Mouse (Mus musculus): ENCODE results near the gene Me3. TPM values are rescaled to one million over a fixed set of nuclear protein-coding genes. Genes with fewer than 3 reads are reported as not detected.

Gene Me3
- polyA plus RNA-seq, 1 experiment, result not detected

DNA sequence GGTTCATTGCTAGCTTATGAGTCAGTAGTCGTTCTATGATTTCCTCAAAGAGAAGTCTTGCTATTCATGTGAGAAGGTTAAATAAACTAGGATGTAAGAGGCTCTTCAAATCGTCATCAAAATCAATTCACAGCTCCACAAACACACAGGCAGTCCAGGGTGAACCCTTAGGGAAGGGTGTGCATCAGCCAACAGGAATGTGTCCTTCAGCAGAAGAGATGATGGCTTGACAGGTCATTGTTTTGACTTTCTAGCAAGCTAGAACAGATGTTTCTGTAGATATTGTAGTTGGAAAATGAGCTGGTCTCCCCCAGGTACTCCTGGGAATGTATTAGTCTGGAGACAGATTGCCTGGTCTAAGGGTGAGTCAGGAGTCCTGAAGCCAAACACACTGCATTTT lies 177.2 kb downstream of the Me3 start:
- TF ChIP-seq CTCF (IDR thresholded peaks at IDR 0.05; ENCODE audit: insufficient read depth, low read depth, low read length) (no peak), POLR2A (IDR thresholded peaks at IDR 0.05; ENCODE audit: insufficient read depth, low read depth, low read length) (no peak)
- WGBS, result 80% methylated on average over 2 of the region's 2 CpGs
- H3K4me1 ChIP-seq (ENCODE audit: control insufficient read depth, insufficient read depth, low read length), result no peaks in the 10 kb centered on the region
- no peak overlapping the region for H3K4me3 ChIP-seq (ENCODE audit: insufficient read depth, low read depth, low read length)
- H3K27ac ChIP-seq (ENCODE audit: insufficient read depth, low read depth, low read length), result no peak overlapping the region

DNA sequence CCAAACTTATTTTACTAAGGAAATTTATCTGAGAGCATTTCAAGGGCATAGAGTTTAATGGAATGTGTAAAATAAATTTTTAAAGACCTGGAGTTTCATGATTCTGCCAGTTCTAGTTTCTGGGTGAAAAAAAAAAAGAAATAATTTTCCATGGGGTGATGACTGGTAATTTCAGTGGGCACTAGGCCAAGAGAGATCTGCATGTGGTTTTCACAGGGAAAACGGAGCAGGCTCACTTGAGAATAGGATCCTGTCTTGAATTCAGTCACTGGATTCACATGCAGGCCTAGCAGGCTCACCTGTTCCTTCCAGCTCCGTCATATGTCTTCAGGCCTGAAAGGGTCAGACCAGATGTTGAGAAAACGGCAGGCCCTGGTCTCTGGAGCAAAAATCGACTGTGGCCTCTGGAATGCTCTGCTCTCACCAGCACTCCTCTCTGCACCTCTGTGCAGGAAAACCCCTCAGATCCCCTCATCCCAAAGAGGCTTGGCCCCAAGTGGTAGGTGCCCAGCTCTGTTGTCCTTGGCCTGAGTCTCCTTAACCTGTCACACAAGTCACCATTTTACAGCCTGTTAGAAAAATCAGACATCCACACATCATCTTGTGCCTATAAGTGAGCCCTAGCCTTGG lies 196.4 kb downstream of the Me3 start:
- TF ChIP-seq CTCF (IDR thresholded peaks at IDR 0.05; ENCODE audit: insufficient read depth, low read depth, low read length) (no peak), POLR2A (IDR thresholded peaks at IDR 0.05; ENCODE audit: insufficient read depth, low read depth, low read length) (no peak)
- Histone ChIP-seq H3K4me1 (ENCODE audit: control insufficient read depth, insufficient read depth, low read length) (no peaks in the 10 kb centered on the region), H3K27ac (ENCODE audit: insufficient read depth, low read depth, low read length) (no peak overlapping the region), H3K4me3 (ENCODE audit: insufficient read depth, low read depth, low read length) (no peak overlapping the region)
- 76% methylated on average over 4 of the region's 4 CpGs for WGBS

DNA sequence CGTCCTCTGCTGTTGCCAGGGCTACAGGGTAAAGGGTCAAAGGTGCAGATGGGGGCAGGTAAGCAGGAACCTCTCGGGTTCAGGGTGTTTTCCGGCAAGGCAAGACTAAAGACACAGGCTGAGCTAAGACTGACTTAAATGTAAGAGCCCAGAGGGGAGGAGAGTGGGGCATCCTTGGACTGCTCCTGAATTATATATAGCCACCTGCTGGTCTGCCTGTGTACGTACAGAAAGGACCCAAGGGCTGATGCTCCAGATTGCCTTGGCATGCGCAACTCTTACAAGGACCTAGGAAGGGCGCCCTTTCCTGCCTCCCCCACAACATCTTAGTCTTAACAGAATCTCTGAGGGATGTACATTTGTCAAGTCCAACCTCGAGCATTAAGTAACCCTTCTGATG lies 197.0 kb downstream of the Me3 start:
- no peaks in the 10 kb centered on the region for H3K4me1 ChIP-seq (ENCODE audit: control insufficient read depth, insufficient read depth, low read length)
- H3K4me3 ChIP-seq (ENCODE audit: insufficient read depth, low read depth, low read length), result no peak overlapping the region
- 80% methylated on average over 7 of the region's 7 CpGs for WGBS
- TF ChIP-seq POLR2A (IDR thresholded peaks at IDR 0.05; ENCODE audit: insufficient read depth, low read depth, low read length) (no peak), CTCF (IDR thresholded peaks at IDR 0.05; ENCODE audit: insufficient read depth, low read depth, low read length) (no peak)
- H3K27ac ChIP-seq (ENCODE audit: insufficient read depth, low read depth, low read length), result no peak overlapping the region

DNA sequence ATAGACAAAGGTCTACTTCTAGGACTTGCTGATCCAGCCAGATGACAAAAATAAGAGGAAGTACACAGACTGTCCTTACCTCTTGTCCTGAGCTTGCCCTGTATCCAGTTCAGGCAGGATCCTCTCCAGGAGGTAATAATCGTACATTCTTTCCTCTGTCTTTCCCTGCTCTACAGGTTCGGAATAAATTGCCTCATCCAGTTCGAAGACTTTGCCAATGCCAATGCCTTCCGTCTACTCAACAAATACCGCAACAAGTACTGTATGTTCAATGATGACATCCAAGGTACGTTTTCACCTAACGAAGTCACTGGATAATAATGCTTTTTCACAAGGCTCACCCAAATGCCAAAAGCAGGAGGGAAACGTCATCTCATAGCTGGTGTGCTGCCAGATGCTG lies 201.3 kb downstream of the Me3 start:
- H3K27ac ChIP-seq (ENCODE audit: insufficient read depth, low read depth, low read length), result no peak overlapping the region
- peaks cover 10% of the 10 kb centered on the region for H3K4me1 ChIP-seq (ENCODE audit: control insufficient read depth, insufficient read depth, low read length)
- WGBS, result 92% methylated on average over 8 of the region's 8 CpGs
- no peak for TF ChIP-seq POLR2A (IDR thresholded peaks at IDR 0.05; ENCODE audit: insufficient read depth, low read depth, low read length)
- TF ChIP-seq CTCF (IDR thresholded peaks at IDR 0.05; ENCODE audit: insufficient read depth, low read depth, low read length), result no peak
- no peak overlapping the region for H3K4me3 ChIP-seq (ENCODE audit: insufficient read depth, low read depth, low read length)

DNA sequence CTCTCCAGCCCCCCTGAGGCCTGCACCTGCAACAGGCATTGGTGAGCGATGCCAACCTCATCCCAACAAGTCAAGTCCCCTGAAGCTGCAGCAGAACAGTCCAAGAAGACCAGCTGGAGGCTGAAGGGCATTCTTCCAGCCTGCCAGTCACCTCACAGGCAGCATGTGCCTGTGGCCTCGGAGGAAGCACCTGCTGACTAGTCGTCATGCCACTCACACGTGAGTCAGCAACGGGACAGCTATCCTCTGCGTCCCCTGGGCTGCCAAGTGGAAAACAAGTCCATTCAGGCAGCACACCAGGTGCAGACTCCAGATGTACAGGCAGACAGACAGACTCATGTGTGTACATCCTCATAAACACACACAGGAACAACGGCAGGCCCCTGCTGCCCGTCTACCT lies 203.4 kb downstream of the Me3 start:
- Histone ChIP-seq H3K4me1 (ENCODE audit: control insufficient read depth, insufficient read depth, low read length) (peaks cover 10% of the 10 kb centered on the region), H3K27ac (ENCODE audit: insufficient read depth, low read depth, low read length) (no peak overlapping the region), H3K4me3 (ENCODE audit: insufficient read depth, low read depth, low read length) (no peak overlapping the region)
- WGBS, result 50% methylated on average over 8 of the region's 8 CpGs
- TF ChIP-seq CTCF (IDR thresholded peaks at IDR 0.05; ENCODE audit: insufficient read depth, low read depth, low read length) (no peak), POLR2A (IDR thresholded peaks at IDR 0.05; ENCODE audit: insufficient read depth, low read depth, low read length) (no peak)

DNA sequence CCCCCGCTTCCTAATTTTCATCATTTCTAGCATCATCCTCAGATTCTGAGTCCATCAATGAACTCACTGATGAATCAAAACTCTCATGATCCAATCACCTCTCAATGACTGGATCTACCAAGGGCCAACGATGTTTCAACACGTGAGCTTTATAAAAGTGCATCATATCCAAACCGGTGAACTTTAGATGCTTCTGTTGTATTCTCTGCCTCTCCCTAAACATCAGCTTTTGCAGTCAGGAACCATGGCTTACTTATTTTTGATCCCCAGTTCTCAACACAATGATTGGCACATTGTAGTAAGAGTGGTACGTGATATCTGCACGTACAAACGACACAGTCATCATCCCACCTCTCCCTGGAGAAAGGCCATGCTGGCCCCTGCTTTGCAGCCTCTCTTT lies 204.5 kb downstream of the Me3 start:
- Histone ChIP-seq H3K4me3 (ENCODE audit: insufficient read depth, low read depth, low read length) (no peak overlapping the region), H3K4me1 (ENCODE audit: control insufficient read depth, insufficient read depth, low read length) (peaks cover 12% of the 10 kb centered on the region), H3K27ac (ENCODE audit: insufficient read depth, low read depth, low read length) (no peak overlapping the region)
- 94% methylated on average over 7 of the region's 7 CpGs for WGBS
- TF ChIP-seq POLR2A (IDR thresholded peaks at IDR 0.05; ENCODE audit: insufficient read depth, low read depth, low read length) (no peak), CTCF (IDR thresholded peaks at IDR 0.05; ENCODE audit: insufficient read depth, low read depth, low read length) (no peak)

DNA sequence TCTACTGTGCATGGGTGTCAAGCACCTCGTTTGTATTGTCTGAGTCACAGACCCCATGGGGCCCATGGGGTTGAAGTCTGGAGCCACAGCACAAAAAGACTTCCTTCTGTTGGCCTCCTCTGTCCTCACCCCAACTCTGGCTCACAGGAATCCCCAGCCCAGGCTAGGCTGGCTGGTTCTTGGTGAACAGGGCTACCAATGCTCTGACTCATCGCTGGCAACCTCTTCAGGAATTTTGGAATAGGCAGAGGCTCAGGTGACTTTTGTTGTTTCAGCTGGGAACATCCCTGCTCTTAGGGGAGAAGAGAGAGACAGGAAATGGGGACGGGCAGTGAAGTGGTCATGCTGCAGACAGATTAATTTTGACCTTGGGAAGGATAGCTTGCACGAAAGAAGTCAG lies 205.6 kb downstream of the Me3 start:
- H3K27ac ChIP-seq (ENCODE audit: insufficient read depth, low read depth, low read length), result no peak overlapping the region
- H3K4me1 ChIP-seq (ENCODE audit: control insufficient read depth, insufficient read depth, low read length), result peaks cover 12% of the 10 kb centered on the region
- no peak overlapping the region for H3K4me3 ChIP-seq (ENCODE audit: insufficient read depth, low read depth, low read length)
- TF ChIP-seq CTCF (IDR thresholded peaks at IDR 0.05; ENCODE audit: insufficient read depth, low read depth, low read length) (no peak), POLR2A (IDR thresholded peaks at IDR 0.05; ENCODE audit: insufficient read depth, low read depth, low read length) (no peak)
- 72% methylated on average over 4 of the region's 4 CpGs for WGBS

DNA sequence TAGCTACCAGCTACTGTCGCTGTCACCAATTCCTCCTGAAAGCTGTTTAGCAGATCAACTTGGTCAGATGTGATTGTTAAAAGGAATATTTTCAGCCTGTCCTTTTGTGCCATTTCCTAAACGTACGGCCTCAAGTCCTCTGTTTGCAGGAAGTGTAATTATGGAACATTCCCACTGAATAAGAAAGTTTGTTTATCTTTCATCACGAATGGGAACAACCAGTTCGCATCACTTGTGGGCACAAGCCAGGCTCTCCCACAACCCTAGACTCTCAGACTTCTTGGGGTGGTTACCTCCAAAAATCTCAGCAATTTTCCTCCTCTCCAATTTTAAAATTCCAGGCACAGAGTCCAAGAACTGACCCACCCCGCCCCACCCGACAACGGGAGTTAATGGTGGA lies 207.5 kb downstream of the Me3 start:
- H3K4me3 ChIP-seq (ENCODE audit: insufficient read depth, low read depth, low read length), result no peak overlapping the region
- no peak for TF ChIP-seq POLR2A (IDR thresholded peaks at IDR 0.05; ENCODE audit: insufficient read depth, low read depth, low read length)
- no peak overlapping the region for H3K27ac ChIP-seq (ENCODE audit: insufficient read depth, low read depth, low read length)
- whole genome bisulfite sequencing, result 83% methylated on average over 8 of the region's 8 CpGs
- H3K4me1 ChIP-seq (ENCODE audit: control insufficient read depth, insufficient read depth, low read length), result peaks cover 12% of the 10 kb centered on the region

DNA sequence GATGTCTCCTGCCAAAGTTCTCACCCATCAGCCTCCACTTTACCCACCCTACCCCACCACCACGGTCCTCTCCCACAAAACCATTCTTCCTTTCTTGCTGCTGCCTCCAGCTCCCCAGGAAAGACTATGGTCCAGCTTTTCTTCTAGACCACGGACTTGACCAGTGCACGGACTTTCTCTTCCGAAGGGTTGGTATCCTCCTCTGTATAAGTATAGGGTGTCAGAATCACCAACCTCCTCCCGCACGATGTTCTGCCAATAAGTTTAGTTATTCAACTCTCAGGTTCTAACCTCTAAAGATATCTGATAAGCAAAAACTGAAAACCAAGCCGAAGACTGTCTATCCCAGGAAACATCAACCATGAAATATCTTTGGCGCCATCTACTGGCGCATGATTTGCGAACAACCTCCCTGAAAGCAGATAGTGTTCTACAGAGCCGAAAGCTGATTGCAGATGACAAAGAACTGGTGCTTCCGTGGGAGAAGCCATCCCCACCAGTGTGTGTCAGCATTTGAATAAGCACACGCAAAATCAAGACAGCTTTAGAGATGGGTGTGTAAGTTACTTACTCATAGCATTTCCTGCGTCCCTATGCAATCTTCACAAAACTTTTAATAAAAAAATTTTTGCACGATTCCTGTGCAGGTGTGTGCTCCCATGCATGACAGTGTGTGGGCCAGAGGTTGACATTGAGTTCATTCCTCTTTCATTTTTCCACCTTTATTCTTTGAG lies 209.6 kb downstream of the Me3 start:
- no peak overlapping the region for H3K27ac ChIP-seq (ENCODE audit: insufficient read depth, low read depth, low read length)
- no peak overlapping the region for H3K4me3 ChIP-seq (ENCODE audit: insufficient read depth, low read depth, low read length)
- H3K4me1 ChIP-seq (ENCODE audit: control insufficient read depth, insufficient read depth, low read length), result peaks cover 6% of the 10 kb centered on the region
- WGBS, result 28% methylated on average over 15 of the region's 15 CpGs
- no peak for TF ChIP-seq POLR2A (IDR thresholded peaks at IDR 0.05; ENCODE audit: insufficient read depth, low read depth, low read length)
- TF ChIP-seq CTCF (IDR thresholded peaks at IDR 0.05; ENCODE audit: insufficient read depth, low read depth, low read length), result no peak
